Mouse (Mus musculus): ENCODE results near the gene Gmds. TPM values are rescaled to one million over a fixed set of nuclear protein-coding genes. Genes with fewer than 3 reads are reported as not detected.

Gene Gmds
- total RNA-seq, 2 experiments from 2014 or later, result 6.9 to 7.8 TPM

DNA sequence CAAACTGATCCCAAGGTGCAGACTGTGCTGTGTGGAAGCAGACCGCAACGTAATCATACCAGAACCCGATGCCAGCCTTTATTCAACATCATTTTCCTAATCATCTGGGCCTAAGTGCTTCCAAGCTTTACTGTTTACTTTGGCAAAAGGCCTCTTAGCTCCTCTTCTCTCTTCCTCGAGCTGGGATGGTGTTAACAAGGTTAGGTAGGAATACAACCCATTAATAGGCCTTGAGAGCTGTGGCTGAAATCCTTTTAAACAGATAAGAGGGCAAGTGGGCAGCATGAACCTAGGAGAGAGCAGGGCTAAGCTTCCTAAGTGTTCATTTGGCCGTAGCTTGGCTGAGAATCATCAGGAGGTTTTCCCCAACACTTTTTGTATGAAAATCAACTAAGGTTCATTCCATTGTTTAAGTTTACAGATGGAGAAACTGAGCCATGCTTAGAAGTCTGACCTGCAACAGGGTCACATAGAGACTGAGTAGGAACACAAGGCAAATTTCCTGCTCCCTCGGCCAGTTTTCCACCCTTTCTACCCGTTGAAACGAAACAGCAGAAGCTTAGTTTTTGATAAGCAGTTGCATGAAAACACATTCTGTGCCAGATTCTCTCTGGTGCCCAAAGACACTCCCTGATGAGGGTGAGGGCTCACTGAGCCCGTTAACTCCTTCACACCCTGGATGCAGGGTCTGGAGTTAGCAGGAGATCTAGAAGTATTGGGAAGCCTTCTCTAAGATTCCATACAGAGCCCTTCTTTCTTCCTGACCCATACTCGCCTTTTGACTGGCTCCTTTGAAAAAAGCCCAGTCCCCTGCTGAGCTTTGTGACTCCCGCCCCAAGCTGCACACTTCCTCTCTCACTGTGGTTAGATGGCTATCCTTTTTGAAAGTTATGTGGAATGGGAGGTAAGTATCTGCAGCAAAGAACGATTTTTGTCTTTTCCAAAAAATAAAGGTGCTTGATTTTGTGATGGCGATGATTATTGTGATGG, 379.9 kb downstream of the Gmds start:
- no peak for ATAC-seq (ENCODE audit: poor library complexity, severe bottlenecking)

DNA sequence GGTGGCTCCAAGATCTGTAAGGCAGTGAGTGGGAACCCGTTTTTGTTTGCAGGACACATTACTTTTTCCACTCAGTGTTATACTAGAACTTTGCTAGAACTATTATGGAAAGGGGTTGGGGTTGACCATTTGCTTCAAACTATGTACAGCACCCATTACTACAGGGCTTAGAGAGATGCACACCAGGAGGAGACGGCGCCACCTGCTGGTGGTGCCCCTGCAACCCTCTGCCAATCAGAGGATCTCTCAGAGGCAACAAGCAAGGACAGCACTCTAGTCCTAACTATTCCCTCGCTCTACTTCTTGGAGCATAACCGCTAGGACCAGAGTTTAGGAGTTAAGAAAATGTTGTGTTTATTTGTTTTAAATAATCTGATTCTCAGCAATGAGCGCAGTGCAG, 382.0 kb downstream of the Gmds start:
- 0 out of 2 replicates have a peak, but pooled peaks have one; percentile 63 for ATAC-seq (ENCODE audit: poor library complexity, severe bottlenecking)

DNA sequence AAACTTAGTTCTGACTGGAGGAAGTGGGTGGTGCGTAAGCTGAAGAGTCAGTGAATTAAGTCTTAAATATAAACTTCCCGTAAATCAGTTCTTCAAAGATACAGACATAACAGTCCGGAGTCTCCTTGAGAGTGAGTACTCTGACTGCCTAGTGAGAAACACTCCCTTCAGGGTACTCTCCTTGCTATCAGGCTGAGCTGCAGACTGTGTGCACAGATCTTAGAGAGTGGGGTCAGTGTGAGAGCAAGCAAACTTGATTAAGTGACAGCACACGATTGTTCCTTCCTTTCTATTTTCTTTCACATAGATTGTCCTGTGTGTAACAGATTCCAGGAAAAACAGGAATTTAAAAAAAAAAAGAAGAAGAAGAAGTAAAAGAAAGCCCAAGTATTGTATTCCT, 382.4 kb downstream of the Gmds start:
- ATAC-seq (ENCODE audit: poor library complexity, severe bottlenecking), result no peak

DNA sequence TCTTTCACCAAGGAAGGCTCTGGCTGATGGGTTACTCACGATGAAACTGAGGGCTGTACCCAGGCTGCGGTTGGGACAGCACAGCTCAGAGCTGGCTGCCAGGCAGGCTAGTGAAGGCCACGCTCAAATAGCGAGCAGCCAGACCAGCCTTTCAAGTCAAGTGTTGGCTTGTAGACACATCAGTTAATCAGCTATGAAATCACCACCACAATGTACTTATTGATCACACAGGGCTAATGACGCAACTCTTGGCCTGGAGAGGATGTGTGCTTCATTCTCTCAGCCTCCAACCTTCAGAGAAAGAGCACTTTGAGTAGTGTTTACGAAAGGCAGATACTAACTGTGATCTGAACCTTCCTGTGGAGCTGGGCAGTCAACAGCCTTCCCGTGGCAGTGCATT, 383.4 kb downstream of the Gmds start:
- no peak for ATAC-seq (ENCODE audit: poor library complexity, severe bottlenecking)

DNA sequence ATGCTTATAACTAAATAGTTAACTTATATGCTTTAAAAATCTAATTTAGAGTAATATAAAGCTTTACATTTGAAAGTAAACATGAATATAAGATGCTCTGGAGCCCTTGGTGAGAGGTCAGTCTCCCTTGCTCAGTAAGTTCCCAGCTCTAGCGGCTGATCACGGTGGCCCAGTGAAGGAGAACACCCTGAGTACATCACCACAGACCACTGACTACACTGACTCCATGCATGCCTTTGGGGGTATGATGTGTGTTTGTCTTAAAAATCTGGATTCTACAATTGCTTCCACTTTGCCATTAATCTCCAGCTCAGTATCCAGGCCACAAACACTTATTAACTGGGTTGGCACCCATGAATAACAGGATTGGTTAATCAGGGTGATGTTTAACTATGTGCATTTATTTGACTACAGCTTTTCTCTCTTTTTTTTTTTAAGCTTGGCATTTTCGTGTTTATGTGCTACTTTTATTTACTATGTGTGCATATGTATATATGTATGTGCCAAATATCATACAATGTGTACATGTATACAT, 393.8 kb downstream of the Gmds start:
- no peak for ATAC-seq (ENCODE audit: poor library complexity, severe bottlenecking)

DNA sequence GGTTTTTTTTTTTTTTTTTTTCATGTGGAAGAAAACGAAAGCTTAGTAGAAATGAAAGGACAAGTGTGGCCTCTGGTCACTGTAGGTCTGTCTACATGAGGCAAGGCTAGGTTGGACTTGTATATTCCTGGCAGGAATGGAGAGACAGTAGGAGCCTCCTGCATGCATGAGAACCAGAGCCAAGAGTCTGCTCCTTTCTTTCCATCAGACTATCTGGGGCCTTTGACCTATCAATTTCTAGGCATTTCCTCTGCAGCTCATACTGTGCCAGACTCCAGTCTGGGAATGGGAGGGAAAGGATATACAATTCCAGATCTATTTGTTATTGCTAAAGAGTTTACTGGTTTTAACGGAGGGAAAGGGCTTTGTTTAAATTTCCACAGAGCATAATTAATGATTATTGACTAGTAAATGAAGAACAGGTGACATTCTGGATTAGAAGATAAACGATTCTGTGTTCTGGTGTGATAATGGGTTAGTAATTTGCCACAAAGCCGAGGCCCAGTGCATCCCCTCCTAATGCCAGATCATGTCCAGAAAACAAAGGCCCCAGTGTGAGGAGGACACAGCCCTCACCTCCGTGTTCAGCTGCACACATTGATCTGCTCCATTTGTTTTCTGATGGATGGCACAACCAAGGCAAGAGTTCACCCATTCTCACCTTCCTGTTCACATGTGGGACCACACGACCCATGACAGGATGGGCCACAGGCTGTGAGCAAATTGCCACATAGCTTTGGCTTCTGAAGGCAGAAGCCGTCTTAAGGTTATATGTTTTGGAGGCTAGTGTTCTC, 394.9 kb downstream of the Gmds start:
- no peak for ATAC-seq (ENCODE audit: poor library complexity, severe bottlenecking)

DNA sequence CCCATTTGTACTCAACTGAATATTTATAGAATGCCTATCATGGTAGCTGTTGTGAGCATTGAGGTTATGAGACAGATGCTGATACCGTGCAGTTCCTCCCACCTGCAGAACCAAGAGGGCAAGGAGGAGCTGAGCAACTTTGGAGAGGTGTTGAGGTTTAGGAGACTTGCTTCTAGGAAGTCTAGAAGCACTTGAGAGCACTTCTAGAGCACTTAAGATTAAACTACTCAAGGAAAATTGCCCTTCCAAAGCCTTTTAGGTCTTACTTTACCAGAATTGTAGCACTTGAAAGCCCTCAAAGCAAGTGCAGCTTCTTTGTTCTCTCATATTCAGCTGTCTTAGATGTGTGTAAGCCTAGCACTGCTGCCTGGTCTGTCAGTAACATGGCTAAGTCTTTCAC, 409.2 kb downstream of the Gmds start:
- no peak for ATAC-seq (ENCODE audit: poor library complexity, severe bottlenecking)

DNA sequence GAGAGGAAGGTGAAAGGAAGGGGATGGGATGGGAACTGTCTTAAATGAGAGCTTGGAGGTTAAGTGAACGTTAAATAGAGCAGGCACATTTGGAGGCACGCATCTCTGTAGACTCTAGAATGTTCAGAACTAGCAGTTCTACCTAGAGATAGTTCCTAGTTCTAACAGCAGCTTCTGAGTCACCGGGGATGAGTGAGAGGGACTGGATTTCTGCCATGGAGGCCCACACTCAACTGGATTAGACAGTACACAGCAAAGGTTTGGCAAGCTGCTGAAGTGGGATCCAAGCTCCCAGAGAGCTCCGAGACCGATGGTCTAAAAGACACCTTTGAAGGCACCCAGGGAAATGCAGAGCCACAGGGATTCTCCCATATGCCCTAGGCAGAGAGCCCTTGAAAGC, 411.9 kb downstream of the Gmds start:
- ATAC-seq (ENCODE audit: poor library complexity, severe bottlenecking), result no peak

DNA sequence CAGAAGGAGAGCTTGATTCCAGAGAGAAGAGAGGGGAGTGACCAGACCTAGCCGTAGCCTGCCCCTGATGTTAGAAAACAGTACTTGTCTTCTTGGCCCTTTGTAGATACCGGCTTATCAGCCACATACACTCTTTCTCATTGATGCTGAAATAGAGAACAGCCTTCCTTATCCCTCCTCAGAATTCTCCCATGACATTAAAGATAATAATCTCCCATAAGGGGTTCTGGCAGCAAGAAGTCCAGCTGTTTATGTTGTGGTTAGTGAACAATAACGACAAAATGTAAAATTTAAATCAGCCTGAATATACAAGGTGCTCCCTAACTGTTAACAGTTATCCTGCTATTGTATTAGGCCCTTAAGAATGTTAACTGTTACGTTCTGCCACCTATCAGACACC, 414.0 kb downstream of the Gmds start:
- no peak for ATAC-seq (ENCODE audit: poor library complexity, severe bottlenecking)

DNA sequence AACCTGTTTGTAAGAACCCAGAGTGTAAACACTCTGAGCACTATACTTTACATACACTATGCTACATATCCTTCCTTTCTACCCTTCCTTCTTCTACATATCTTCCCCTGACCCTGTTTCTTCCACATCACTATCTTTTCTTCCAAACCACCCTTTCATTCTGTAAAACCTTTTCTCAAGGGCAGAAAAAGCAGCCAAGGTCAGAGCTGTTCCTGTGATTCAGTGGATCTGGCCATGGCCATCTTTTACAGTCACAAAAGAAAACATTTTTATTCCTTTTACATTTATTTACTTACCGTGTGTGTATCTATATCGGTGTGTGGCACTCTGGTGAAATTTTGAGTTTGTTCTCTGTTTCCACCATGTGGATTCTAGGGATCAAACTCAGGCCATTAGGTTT, 418.8 kb downstream of the Gmds start:
- ATAC-seq (ENCODE audit: poor library complexity, severe bottlenecking), result no peak

DNA sequence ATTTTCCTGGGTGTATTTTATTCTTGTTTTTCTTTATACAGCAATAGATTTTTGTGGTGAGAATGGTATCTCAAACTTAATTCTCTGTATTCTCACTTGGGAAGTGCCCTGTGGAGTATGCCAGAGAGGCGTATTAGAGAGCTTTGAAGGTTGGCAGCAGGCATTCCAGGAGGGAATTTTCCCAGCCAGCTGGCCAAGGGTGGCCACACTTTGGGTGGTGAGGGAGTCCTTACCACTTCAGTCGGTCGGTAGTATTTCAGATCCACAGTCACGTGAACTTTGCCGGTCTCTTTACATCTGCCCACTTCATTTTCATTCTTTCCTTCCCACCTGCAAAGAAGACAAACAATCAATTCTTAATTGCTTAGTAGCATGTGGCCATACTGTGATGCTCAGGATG, 421.2 kb downstream of the Gmds start:
- ATAC-seq (ENCODE audit: poor library complexity, severe bottlenecking), result no peak

DNA sequence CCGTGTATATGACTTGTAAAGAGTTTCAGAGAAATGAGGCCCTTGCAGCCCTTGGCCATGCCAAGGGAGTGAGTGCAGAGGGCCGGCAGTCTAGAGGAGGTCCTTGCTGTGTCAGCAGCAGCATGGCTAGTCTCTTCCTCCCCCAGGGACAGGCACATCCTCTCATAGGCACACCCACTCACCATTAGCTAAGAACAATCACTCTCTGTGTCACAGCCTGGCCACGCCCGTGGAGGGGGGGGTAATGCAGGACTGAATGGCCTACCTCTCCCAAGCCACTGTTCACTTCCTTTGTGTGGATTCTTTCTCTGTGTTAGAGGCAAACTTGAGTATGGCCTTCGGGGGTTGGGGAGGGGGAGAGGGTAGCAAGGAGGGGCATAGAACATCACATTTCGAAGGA, 422.8 kb downstream of the Gmds start:
- ATAC-seq (ENCODE audit: poor library complexity, severe bottlenecking), result no peak

DNA sequence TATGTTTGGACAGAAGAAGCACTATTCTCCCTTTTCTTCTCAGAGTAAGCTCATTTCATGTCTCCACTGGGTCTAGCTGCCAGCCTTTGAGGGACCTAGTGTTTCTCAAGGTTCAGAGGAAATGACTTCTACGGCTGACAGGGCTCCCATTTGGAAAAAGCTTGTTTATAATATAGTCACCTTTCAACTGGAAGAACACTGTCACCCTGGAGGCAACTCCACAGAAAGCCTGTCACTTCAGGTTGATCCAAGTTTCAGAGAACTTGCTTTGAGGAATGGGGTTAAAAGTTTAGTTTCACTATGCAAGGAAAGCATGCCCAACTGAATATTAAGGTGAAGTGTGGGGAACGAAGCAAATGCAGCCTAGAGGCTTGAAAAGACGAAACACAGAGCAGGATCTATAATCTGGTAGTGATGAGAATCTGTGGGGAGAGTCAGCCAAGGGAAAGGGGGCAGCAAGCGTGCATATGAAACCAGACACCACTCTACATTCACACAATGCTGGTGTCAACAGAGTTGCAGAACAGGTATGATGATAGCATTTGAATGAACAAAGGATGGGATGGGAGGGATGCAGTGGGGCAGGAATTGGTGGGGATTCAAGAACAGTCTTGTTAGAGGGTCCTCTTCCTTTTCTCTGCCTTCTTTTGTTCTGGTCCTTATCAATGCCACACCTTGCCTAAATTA, 423.5 kb downstream of the Gmds start:
- ATAC-seq (ENCODE audit: poor library complexity, severe bottlenecking), result no peak

DNA sequence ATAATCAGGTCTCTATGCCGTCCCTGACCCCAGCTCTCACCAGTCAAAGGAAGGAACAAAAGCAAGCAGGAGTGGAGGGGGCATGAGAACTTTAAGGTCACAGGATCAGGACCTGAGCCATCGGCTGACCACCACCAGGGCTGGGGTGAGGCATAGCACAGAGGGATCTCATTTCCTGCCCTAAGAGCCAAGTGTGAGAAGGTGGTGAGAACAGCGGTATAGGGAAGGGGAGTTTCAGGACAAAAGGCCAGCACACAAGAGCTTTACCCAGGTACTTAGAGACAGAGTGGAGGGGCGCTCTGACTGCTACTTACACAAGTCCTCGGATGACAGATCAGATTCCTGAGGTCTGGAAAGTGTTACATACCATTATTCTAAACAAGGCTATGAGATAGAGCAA, 426.6 kb downstream of the Gmds start:
- ATAC-seq (ENCODE audit: poor library complexity, severe bottlenecking), result no peak

DNA sequence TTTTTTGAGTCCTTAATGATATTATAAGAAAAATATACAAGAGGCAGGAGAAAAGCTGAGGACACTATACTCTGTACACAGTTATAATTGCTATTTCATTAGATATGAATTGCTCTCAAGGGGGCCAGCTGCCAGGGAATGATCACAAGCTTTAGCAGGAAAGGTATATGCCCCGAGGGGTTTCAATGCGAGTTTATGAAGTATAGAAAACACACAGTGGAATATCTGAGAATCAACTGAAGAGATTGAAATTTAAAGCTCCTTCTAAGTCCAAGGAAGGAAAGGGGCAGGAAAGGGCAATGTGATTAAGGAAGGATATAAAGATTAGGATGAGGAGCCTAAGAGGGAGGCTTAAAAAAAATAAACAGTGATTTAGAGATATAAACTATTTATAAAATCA, 427.2 kb downstream of the Gmds start:
- no peak for ATAC-seq (ENCODE audit: poor library complexity, severe bottlenecking)

DNA sequence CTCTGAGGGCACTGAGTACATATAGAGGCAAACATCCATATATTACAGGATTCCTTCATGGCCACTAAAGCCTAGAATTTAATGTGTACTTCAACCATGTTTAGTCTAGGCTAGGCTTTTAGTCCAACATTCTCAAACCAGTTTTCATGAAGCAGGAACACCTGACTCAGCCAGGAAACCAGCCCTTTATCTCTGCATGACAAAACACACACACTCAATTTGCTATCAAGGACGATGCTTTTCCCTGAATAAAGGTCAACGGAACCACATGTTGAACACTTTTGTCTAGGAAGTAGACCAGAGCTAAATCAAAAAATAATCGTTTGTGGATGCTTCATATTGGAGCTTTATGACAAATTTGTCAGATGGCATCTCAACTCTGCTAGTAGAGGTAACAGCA, 429.5 kb downstream of the Gmds start:
- no peak for ATAC-seq (ENCODE audit: poor library complexity, severe bottlenecking)

DNA sequence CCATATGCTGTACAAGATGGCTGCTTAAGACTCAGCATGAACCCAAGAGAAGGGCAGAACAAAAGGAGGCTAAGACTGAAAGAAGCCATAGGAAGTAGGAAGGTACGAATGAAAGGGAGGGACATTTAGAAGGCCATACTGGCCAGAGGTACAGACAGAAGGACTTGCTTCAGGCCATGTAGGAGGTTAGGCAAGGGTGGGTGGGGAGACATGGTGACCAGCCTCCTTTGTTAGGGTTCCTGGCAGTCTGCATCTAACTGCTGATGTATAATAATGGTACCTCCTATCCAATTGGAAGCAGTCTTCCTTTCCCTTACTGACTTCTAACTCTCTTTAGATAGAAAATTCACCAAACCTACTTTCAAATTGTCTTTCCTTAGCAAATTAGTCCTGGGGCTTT, 432.0 kb downstream of the Gmds start:
- no peak for ATAC-seq (ENCODE audit: poor library complexity, severe bottlenecking)

DNA sequence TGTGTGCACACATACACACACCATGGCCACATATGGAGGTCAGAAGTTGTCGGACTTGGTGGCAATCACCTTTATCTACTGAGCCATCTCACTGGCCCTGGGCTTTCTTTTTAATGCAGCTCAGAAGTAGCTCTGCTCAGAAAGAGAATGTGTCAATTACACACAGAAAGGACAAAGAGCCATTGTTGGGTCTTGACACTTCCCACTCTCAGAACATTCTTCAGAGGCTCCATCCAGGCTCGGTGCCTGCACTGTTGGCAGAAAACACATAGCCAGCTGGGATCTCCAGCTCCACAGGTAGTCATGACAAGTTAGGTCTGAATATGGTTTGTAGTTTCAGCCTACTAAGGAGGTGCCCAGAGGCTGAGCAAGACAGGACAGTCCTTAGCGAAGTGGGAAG, 438.3 kb downstream of the Gmds start:
- ATAC-seq (ENCODE audit: poor library complexity, severe bottlenecking), result no peak

DNA sequence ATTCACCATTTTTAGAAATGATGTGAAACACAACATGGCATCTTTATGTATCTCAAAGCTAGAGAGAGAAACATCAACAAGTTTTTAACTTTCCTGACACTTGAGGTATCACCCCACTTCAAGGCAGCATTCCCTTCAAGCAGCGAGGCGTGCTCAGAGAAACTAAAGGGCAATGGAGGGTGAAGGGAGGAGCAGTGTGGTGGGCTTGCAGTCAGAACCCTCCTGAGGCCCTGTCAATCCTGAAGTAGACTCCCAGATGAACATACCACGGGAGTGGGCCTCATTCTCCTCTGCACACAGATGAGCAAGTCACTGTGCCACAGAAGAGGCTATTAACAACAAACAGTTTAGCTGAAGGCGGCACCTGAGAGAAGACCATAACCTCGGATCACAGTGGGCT, 439.1 kb downstream of the Gmds start:
- no peak for ATAC-seq (ENCODE audit: poor library complexity, severe bottlenecking)

DNA sequence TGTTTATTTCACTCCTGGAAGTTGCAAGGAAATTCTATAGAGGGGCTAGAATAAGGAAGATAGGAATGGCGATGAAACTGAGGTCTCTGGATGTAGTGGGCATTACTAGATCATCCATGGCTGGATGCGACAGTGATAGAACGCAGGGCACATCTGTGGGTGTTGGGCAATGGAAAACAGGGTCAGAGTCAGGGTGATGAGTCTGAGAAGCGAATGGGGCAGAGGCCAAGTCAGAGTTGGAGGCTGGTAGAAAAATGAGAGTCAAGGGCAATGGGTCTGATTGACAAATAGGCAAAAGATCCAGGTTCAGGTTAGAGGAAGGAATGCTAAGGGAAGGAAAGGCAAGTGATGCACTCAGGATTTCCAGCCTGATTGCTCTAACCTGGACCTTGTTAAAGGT, 441.0 kb downstream of the Gmds start:
- no peak for ATAC-seq (ENCODE audit: poor library complexity, severe bottlenecking)

DNA sequence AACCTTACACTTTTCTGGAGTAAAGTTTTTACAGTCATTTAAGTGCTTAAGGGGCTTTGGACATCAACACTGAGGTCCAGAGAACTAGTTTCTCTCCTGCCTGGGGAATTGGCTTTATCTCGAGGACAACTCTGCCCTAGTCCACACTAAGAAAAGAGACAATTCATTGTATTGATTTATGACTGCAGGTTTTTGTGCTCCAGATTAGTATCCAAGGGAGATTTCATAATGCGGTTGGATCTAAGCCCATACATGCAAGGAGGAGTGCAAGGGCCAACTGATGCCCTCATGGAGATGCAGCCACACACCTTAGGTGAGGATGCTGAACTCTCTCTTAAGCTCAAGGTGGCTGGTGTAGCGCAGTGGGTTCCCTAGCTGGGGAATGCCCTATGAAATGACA, 444.0 kb downstream of the Gmds start:
- no peak for ATAC-seq (ENCODE audit: poor library complexity, severe bottlenecking)

Data from megakaryocyte, adult 5-6 weeks (primary cell).